Mouse (Mus musculus): ENCODE results near the gene A830031A19Rik.

- no peak for TF ChIP-seq CTCF (IDR thresholded peaks at IDR 0.05; ENCODE audit: extremely low read depth, insufficient read length, insufficient replicate concordance, low read depth, low read length)
- TF ChIP-seq POLR2A (IDR thresholded peaks at IDR 0.05; ENCODE audit: low read depth, low read length), result no peak
Measured at GRCm38 (mm10) chr11:24111720-24112119, 36.9 kb upstream of the A830031A19Rik start.
